Mouse (Mus musculus): Measurements from ENCODE around the gene Rnf183.

Rnf183 gene

DNA sequence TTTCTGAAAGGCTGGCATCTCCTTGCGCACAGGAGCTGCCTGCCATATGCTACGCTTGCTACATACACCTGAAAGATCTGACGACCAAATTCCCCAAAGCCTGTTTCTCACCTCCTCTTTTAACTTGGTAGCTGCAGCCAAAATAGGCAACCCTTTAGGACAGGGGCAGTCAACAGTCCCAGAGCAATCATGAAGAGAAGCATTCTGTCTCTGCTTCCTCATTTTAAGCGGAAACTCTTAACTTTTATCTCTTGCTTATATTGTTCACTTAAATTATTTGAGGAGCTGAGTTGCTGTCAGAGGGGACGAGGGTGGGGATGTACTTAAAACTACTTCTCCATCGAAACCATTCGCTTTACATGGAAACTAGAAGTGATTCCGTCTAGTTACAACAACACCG, 5.4 kb downstream of the Rnf183 start:
- no peak for DNase-seq

GRCm38 (mm10) chr4:62427978-62428758, 6.9 kb downstream of the Rnf183 start:
- DNase-seq, result no peak

DNA sequence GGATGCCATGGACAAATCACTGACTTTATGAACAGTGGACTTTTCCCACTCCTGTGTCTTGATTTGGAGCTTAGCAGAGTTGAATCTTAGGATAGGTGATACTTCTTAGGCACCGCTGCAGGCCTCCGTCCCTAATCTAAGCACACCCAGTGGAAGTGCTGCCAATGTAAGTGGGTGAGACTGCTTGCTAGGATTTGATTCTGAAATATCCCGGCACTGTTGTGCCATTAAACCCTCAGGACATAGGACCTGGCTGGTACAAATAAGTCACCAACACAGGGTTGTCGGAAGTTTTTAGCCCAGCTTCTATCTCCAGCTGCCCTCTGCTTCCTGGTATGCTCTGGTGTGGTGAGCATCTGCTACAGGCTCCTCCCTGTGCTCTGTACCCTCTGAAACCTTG, 9.2 kb downstream of the Rnf183 start:
- no peak for DNase-seq

- DNase-seq, result no peak
These were observed 16.0 kb downstream of the Rnf183 start for GRCm38 (mm10) chr4:62419091-62419490.

GRCm38 (mm10) chr4:62418448-62418847, 16.6 kb downstream of the Rnf183 start:
- DNase-seq, result no peak

- DNase-seq, result no peak
These were observed 23.4 kb downstream of the Rnf183 start for GRCm38 (mm10) chr4:62411606-62412005.

DNA sequence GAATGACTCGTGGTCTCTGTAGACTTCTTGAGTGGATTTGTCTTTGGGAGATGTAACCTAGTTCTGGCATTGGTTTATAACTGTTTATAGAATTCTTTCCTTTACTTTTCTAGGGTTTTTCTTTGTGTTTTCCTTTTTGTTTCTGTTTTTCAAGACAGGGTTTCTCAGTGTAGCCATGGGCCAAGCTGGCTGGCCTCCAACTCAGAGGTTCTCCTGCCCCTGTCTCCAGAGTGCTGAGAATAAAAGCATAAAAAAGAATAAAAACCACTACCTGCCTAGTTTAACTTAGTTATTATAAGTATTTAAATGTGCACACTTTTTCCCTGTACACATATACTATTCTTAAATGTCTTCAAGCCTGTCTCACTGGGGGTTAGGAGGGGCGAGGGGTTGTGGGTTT, 24.7 kb downstream of the Rnf183 start:
- no peak for DNase-seq

DNA sequence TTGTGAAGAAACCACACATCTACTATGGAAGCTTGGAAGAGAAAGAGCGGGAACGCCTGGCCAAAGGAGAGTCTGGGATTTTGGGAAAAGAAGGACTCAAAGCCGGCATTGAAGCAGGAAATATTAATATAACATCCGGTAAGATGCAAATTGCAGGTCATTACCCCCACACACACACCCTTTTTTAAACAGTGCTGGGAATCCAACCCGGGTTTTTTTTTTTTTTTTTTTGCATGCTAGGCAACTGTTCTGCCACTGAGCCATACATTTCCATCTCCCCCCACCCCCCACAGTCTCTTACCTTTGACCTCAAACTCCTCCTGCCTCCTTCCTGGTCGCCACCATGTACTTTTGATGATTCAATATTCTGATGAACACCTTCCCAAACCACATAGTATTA, 25.4 kb downstream of the Rnf183 start:
- no peak for DNase-seq

- peak; percentile 99 for DNase-seq
These were observed 26.3 kb downstream of the Rnf183 start, which contains the start of the genes Cdc26 and Prpf4 for GRCm38 (mm10) chr4:62408601-62409282. TSS of gene Cdc26 (minus strand) at chr4:62408642. TSS of gene Prpf4 (plus strand) at chr4:62408797.

- DNase-seq, result peak; percentile 76
These were observed 27.1 kb downstream of the Rnf183 start for GRCm38 (mm10) chr4:62407730-62408582.

DNA sequence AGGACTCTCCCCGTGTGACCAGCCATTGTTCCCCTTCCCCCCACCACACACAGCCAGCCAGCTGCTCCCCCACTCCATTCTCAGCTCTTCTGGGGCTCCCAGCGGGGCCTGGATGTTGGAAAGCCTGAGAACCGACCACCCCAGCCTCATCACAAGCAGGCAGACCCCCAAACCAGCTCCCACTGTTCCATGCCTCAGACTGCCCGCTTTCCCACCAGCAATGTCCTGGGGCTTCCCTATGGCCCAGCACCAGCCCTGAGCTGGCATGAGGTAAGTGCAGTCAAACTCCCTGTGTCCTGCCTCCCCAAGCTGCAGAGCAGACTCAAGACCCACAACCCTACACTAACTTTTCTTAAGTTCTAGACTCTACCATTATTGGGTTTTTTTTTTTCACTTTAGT, 28.9 kb downstream of the Rnf183 start:
- no peak for DNase-seq

DNA sequence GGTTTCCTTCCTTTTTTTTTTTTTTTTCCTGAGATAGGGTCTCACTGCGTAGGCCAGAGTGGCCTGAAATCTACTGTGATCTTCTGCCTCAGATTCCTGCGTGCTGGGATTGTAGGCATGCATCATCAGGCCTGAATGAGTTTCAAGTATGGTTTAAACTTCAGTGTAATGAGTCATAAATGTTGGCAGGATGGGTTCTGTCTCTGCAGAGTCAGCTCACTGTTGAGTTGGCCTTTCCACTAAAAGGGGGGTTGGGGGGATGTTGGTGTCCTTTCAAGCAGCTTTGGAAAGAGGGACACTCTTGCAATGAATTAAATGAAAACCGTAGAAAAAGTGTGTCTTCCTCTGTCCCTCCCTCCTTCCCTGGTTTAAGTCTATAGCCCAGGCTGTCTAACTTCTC, 36.1 kb downstream of the Rnf183 start:
- no peak for DNase-seq

- DNase-seq, result no peak
These were observed 37.3 kb downstream of the Rnf183 start for GRCm38 (mm10) chr4:62397616-62398365.

DNA sequence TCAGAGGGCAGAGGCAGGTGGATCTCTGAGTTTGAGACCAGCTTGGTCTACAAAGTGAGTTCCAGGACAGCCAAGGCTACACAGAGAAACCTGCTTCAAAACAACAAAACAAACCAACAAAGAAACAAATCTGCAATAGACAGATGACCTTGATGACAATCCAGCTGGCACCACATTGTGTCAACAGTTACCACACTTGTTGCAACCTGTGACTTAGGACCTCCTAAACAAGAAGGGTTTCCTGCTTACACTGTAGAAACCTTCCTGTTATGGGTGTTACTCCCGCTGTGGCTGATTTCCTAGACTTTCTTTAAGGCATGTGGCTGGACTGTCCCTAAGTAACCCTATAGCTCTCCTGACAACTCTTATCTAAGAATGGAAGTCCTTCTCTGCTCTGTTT, 39.2 kb downstream of the Rnf183 start:
- no peak for DNase-seq

DNA sequence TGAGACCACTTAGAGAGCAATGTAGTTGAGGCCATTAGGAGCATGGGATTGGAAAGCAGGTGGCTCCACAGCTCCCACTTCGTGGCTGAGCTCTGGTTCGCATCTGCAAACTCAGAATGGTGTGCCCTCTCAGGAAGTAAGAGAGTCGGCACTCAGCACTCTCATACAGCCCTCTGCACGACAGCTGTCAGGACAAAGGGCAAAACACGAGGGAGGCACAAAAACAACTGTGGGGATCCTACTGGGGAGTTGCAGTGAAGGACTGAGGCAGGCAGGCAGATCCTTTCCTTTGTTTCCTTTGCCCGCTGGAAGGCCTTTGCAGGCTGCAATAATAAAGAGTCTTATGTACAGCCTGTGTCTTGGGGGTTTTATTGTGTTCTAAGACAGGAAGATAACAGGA, 41.6 kb downstream of the Rnf183 start:
- no peak for DNase-seq

DNA sequence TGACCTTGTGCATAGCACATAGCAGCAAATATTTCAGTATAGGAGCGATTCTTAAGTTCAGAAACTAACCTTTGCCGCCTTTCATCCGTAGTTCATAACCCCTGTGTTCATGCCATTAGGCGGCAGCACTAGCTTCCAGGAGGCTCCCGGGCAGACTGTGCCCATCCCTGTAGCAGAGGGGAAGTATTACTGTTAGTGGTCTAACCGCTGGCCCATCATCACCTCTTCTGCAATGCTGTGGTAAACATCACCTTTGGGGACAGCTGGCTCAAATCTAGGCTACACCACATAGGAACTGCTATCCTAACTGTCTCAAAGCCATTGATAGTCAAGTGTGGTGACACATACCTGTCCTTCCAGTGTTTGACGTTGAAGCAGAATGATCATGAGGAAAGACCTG, 43.2 kb downstream of the Rnf183 start:
- DNase-seq, result no peak

DNA sequence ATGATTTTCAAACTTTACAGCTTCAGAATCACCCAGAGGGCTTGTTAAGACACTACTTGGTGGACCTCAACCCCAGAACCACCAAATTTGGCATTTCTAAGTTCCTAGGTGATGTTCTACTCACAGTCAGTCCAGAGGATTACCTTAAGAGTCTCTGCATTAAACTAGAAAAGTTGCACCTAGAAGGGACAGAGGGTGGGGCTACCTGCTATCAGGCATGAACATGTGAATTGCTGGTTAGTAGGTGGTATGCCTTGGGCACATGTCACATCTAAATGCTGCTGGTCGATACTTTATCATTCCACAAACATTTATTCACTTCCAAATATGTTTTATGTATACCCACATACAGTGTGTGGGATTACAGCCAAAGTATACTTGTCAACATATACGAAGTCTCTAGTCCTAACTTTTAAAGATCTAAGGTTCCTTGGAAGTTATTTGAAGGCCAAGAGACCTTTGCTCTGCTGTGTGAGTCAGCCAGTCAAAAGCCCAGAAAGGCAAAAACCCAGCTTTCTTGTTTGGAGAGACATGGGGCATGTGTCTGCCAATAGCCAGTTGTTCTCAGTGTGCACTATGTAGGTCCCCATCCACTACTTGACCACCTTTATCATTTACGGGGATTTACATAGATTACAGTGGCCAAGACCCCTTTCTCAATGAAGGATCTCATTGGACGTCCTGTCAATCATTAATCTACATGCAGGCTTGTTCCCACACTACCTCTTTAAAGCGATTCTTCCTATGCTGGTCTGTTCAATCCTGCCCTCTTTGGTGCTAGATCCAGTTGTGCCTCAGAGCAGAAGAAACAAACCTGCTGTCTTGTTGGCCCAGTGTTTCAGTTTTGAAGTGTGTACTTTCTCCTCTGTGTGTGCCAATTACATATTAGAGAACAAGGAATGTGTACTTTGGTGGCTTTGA, 45.2 kb downstream of the Rnf183 start:
- no peak for DNase-seq

- no peak for DNase-seq
These were observed 49.6 kb downstream of the Rnf183 start for GRCm38 (mm10) chr4:62385439-62385838.

GRCm38 (mm10) chr4:62384159-62384558, 50.9 kb downstream of the Rnf183 start:
- DNase-seq, result no peak

DNA sequence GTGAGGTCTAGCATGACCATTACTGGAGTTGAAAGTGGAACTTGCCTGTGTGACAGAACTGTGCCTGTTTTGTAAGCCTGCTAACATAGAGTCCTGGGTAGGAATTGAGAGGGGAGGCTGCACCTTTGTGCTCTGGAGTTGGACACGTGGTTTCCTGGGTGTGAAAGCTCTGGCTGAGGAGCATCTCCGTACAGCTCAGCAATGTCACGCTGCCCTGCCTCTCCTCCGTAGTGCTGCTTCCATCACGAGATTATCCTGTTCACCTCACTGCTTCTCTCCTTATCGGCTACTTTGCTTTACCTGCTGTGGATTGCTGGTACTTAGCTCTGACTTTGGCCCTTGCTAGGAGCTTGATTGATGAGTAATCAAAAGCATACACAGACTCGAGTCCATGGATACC, 51.3 kb downstream of the Rnf183 start:
- no peak for DNase-seq

- no peak for DNase-seq
These were observed 51.8 kb downstream of the Rnf183 start for GRCm38 (mm10) chr4:62383207-62383606.

Measured in kidney, postnatal 10 days (tissue).